Comparison of ENCODE assay signal across 16 mouse cellular contexts in the genomic region with DNA sequence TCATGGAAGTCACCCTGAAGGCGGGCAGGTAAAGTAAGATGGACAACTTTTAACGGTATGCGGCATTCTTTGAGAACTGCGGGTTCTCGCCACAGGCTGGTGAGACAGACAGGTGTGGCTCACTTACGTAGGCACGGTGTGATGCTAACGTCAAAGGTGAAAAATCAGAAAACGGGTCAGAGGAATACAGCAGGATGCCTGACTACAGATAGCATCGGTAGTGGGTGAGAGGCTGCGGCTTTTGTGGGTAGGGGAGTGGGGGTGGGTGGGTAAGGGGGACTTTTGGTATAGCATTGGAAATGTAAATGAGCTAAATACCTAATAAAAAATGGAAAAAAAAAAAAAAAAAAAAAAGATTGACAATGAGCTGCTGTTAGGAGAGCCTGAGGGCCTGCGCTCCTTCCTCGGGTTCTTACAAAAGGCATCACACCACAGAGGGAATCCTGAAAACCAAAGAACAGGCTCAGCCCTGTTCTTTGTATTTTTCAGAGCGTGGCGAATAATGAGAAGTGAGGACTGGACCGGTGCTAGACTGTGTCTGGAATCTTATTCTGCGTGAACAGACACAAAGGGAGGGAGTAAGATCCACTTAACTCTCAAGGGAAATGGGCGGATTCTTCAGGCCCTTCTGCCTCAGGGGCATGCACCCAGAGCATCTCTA. TPM values are rescaled to one million over a fixed set of nuclear protein-coding genes. Genes with fewer than 3 reads are reported as not detected.
A peak's percentile ranks its signal among the peaks of the same experiment; 100 is the strongest.
DNase-seq lines count a peak whose midpoint lies in the region; ATAC-seq and TF ChIP-seq lines count a peak whose summit lies in the region.
"Had no signal": no experiment of that assay in that cellular context is flagged by ENCODE, and none has a peak within 500 bp of the region (broad histone marks: within the 10 kb centered on the region; RNA-seq: fewer than 3 reads in every experiment).

No protein-coding gene starts in this region.

- H3K36me3 ChIP-seq in CH12.LX (replicated peaks in 1 of 2; ENCODE audit: control insufficient read depth in 1 of 2, insufficient read depth in 1 of 2, low read length in 1 of 2): no peaks in the 10 kb centered on the region
- no peaks in the 10 kb centered on the region for H3K36me3 ChIP-seq in forebrain, embryonic 14.5 days (ENCODE audit: control insufficient read depth, insufficient read depth, low read length)
- no peaks in the 10 kb centered on the region for H3K36me3 ChIP-seq in hindbrain, embryonic 16.5 days (ENCODE audit: control insufficient read depth, insufficient read depth, low read length)
- no peaks in the 10 kb centered on the region for H3K36me3 ChIP-seq in heart, embryonic 11.5 days (ENCODE audit: control insufficient read depth, insufficient read depth, low read length)
- H3K36me3 ChIP-seq: liver, embryonic 12.5 days; neural tube, embryonic 13.5 days had no signal

- no peak for TF ChIP-seq RAD21 in CH12.LX (IDR thresholded peaks at IDR 0.05; ENCODE audit: low read depth, low read length)

- DNase-seq in embryo, embryonic 11 days: peak; percentile 17
- DNase-seq in embryo, embryonic 9.5 days (ENCODE audit: extremely low spot score): no peak
- DNase-seq in CH12.LX (ENCODE audit: extremely low read depth): peak; percentile 40
- DNase-seq in forebrain, embryonic 14.5 days (ENCODE audit: low spot score): peak; percentile 8
- DNase-seq in thymus, postnatal 0 days (ENCODE audit: low spot score): no peak
- DNase-seq in adrenal gland, adult 18-20 months (ENCODE audit: low spot score in 2 of 2): no peak
- DNase-seq: adrenal gland, postnatal 25 days; cerebellum, postnatal 36 days; heart, adult 18-20 months; heart, postnatal 14 days; kidney, adult 11 months had no signal

- peak overlapping the region; percentile 2; the same call in 1 of the 2 replicates for H3K4me2 ChIP-seq in CH12.LX (ENCODE audit: insufficient read depth, low read depth, poor library complexity, severe bottlenecking)
- no peak overlapping the region for H3K4me2 ChIP-seq in forebrain, embryonic 14.5 days (ENCODE audit: low read length)
- no peak overlapping the region for H3K4me2 ChIP-seq in hindbrain, embryonic 16.5 days (ENCODE audit: low read length)
- no peak overlapping the region for H3K4me2 ChIP-seq in heart, embryonic 11.5 days
- H3K4me2 ChIP-seq: liver, embryonic 12.5 days; neural tube, embryonic 13.5 days had no signal

- H3K4me3 ChIP-seq in CH12.LX (replicated peaks in 1 of 3; ENCODE audit: low read depth in 2 of 3, low read length in 2 of 3, poor library complexity in 1 of 3): no peak overlapping the region
- H3K4me3 ChIP-seq in forebrain, embryonic 14.5 days (ENCODE audit: low read depth, low read length): no peak overlapping the region
- no peak overlapping the region for H3K4me3 ChIP-seq in hindbrain, embryonic 16.5 days (ENCODE audit: low read length)
- no peak overlapping the region for H3K4me3 ChIP-seq in heart, embryonic 11.5 days (ENCODE audit: low read depth, low read length)
- H3K4me3 ChIP-seq: liver, embryonic 12.5 days; megakaryocyte, embryonic 14.5 days; neural tube, embryonic 13.5 days had no signal

- TF ChIP-seq CTCF in CH12.LX (conservative IDR thresholded peaks at IDR 0.05 in 1 of 2, IDR thresholded peaks at IDR 0.05 in 1 of 2; ENCODE audit: low read depth in 2 of 2, low read length in 2 of 2): no peak

- no peak overlapping the region for H3K27ac ChIP-seq in CH12.LX (ENCODE audit: insufficient read depth, low read depth)
- H3K27ac ChIP-seq in forebrain, embryonic 14.5 days (ENCODE audit: low read depth, low read length): no peak overlapping the region
- no peak overlapping the region for H3K27ac ChIP-seq in hindbrain, embryonic 16.5 days (ENCODE audit: low read depth, low read length)
- no peak overlapping the region for H3K27ac ChIP-seq in heart, embryonic 11.5 days (ENCODE audit: low read depth, low read length)
- H3K27ac ChIP-seq: liver, embryonic 12.5 days; neural tube, embryonic 13.5 days had no signal

- in situ Hi-C loops in CH12.LX (cut with MboI; ENCODE audit: low pct_ligation_motif_present, low pct_unique_long_range_greater_than_20kb, low sequenced_read_pairs): no loop called here

- H3K9ac ChIP-seq in CH12.LX (ENCODE audit: insufficient read depth, low read depth): no peak overlapping the region
- H3K9ac ChIP-seq in forebrain, embryonic 14.5 days (ENCODE audit: low read length): no peak overlapping the region
- H3K9ac ChIP-seq in hindbrain, embryonic 16.5 days (ENCODE audit: low read depth, low read length): no peak overlapping the region
- H3K9ac ChIP-seq in heart, embryonic 11.5 days (ENCODE audit: low read depth, low read length): no peak overlapping the region
- H3K9ac ChIP-seq: liver, embryonic 12.5 days; neural tube, embryonic 13.5 days had no signal

- TF ChIP-seq EP300 in CH12.LX (IDR thresholded peaks at IDR 0.05; ENCODE audit: low read length): no peak

- WGBS in forebrain, embryonic 14.5 days: 62% methylated on average over 18 of the region's 18 CpGs
- 72% methylated on average over 18 of the region's 18 CpGs for WGBS in hindbrain, embryonic 16.5 days
- 82% methylated on average over 18 of the region's 18 CpGs for WGBS in heart, embryonic 11.5 days (ENCODE audit: insufficient replicate concordance)

- dilution Hi-C loops in CH12.LX (cut with MboI; ENCODE audit: extremely low pct_ligation_motif_present, extremely low pct_unique_long_range_greater_than_20kb, low sequenced_read_pairs): no loop called here

- H3K4me1 ChIP-seq in CH12.LX (ENCODE audit: control insufficient read depth in 1 of 2, insufficient read depth in 2 of 2): peaks cover 0 to 2% of the 10 kb centered on the region in 2 experiments; a peak in 1 of 4 replicates
- H3K4me1 ChIP-seq in forebrain, embryonic 14.5 days (ENCODE audit: control insufficient read depth, insufficient read depth, low read length): no peaks in the 10 kb centered on the region
- H3K4me1 ChIP-seq in hindbrain, embryonic 16.5 days (ENCODE audit: control insufficient read depth, insufficient read depth, low read depth, low read length): no peaks in the 10 kb centered on the region
- H3K4me1 ChIP-seq in heart, embryonic 11.5 days (ENCODE audit: control insufficient read depth, insufficient read depth, low read length): no peaks in the 10 kb centered on the region
- H3K4me1 ChIP-seq: neural tube, embryonic 13.5 days had no signal

- H3K27me3 ChIP-seq in CH12.LX (replicated peaks): no peaks in the 10 kb centered on the region
- H3K27me3 ChIP-seq in forebrain, embryonic 14.5 days (replicated peaks; ENCODE audit: control insufficient read depth, insufficient read depth, low read length): no peaks in the 10 kb centered on the region
- H3K27me3 ChIP-seq in hindbrain, embryonic 16.5 days (replicated peaks; ENCODE audit: control insufficient read depth, insufficient read depth, low read length): no peaks in the 10 kb centered on the region
- H3K27me3 ChIP-seq in heart, embryonic 11.5 days (ENCODE audit: control insufficient read depth, insufficient read depth, low read length): no peaks in the 10 kb centered on the region
- H3K27me3 ChIP-seq: liver, embryonic 12.5 days; megakaryocyte, embryonic 14.5 days; neural tube, embryonic 13.5 days had no signal

- H3K79me2 ChIP-seq in CH12.LX (replicated peaks; ENCODE audit: control insufficient read depth, extremely low read depth, insufficient read depth, poor library complexity, severe bottlenecking): no peaks in the 10 kb centered on the region

- no peaks in the 10 kb centered on the region for H3K9me3 ChIP-seq in CH12.LX (replicated peaks; ENCODE audit: low read length)
- H3K9me3 ChIP-seq in forebrain, embryonic 14.5 days (replicated peaks; ENCODE audit: control insufficient read depth, low read length): no peaks in the 10 kb centered on the region
- H3K9me3 ChIP-seq in hindbrain, embryonic 16.5 days (ENCODE audit: control insufficient read depth, low read length): no peaks in the 10 kb centered on the region; the same call in 1 of the 2 replicates
- H3K9me3 ChIP-seq in heart, embryonic 11.5 days (replicated peaks; ENCODE audit: control insufficient read depth, low read length): no peaks in the 10 kb centered on the region
- H3K9me3 ChIP-seq: liver, embryonic 12.5 days; megakaryocyte, embryonic 14.5 days; neural tube, embryonic 13.5 days had no signal

- ATAC-seq in forebrain, embryonic 14.5 days: peak; percentile 54; the same call in 1 of the 2 replicates
- peak; percentile 58; the same call in 1 of the 2 replicates for ATAC-seq in hindbrain, embryonic 16.5 days
- no peak for ATAC-seq in heart, embryonic 11.5 days (replicated peaks; ENCODE audit: insufficient number of reproducible peaks, low FRiP score, low TSS enrichment)
- ATAC-seq: liver, embryonic 12.5 days had no signal

- no peak for TF ChIP-seq POLR2A in CH12.LX (IDR thresholded peaks at IDR 0.05; ENCODE audit: low read depth, low read length)

TF ChIP-seq in CH12.LX, 34 proteins besides CTCF, POLR2A, EP300 and RAD21:
- TF ChIP-seq ZNF384 (IDR thresholded peaks at IDR 0.05; ENCODE audit: low read depth, low read length): no peak
- TF ChIP-seq USF1 (IDR thresholded peaks at IDR 0.05; ENCODE audit: low read depth, low read length): no peak
- no peak for TF ChIP-seq MAZ (IDR thresholded peaks at IDR 0.05; ENCODE audit: low read depth, low read length)
- TF ChIP-seq ETS1 (conservative IDR thresholded peaks at IDR 0.05; ENCODE audit: low read depth, low read length): no peak
- TF ChIP-seq CHD1 (IDR thresholded peaks at IDR 0.05; ENCODE audit: low read depth, low read length): no peak
- TF ChIP-seq POLR2AphosphoS2 (IDR thresholded peaks at IDR 0.05; ENCODE audit: low read depth, low read length): no peak
- TF ChIP-seq BHLHE40 (IDR thresholded peaks at IDR 0.05; ENCODE audit: low read depth, low read length): no peak

RNA-seq across cellular contexts. Expression of a gene that starts 49.0 kb away (rescaled TPM):
- total RNA-seq in CH12.LX (2012; rRNA removed): 13.8 and 15.6 TPM in 2 replicates
- 3.2 and 5.0 TPM in 2 replicates for total RNA-seq in CH12.LX (2014; rRNA removed)
- polyA plus RNA-seq in CH12.LX (2012; ENCODE audit: insufficient read length, low read depth): 3.5 and 4.2 TPM in 2 replicates
- polyA plus RNA-seq in forebrain, embryonic 14.5 days (2014; fragmentation: Nextera tagmentation; extraction: Ambion mirVana): 1.2 and 1.6 TPM in 2 replicates
- polyA plus RNA-seq in hindbrain, embryonic 16.5 days (2015; fragmentation: Nextera tagmentation; extraction: Ambion mirVana): 2.2 and 2.3 TPM in 2 replicates
- 9.9 and 10.0 TPM in 2 replicates for polyA plus RNA-seq in thymus, postnatal 0 days (2015; fragmentation: Nextera tagmentation; extraction: Ambion mirVana)
- 1 to 10 TPM; 4.3 to 5.2 TPM for total RNA-seq in adrenal gland, adult 18-20 months (2021)
- 7.1 and 8.3 TPM in 2 replicates for polyA plus RNA-seq in heart, embryonic 11.5 days (2014; fragmentation: Nextera tagmentation; extraction: Ambion mirVana)

Comparison
In these comparisons a context has a peak if more than half of its experiments do, and no peak if none do; other contexts are left out.
1. DNase-seq: peak in embryo, embryonic 11 days (single experiment), CH12.LX (single experiment) and forebrain, embryonic 14.5 days (single experiment); none in embryo, embryonic 9.5 days (single experiment), thymus, postnatal 0 days (single experiment) and adrenal gland, adult 18-20 months (0 of 2).